Mouse (Mus musculus) megakaryocyte progenitor cell, adult 5-6 weeks (primary cell): ENCODE measurements around the gene Pak4. TPM values are rescaled to one million over a fixed set of nuclear protein-coding genes. Genes with fewer than 3 reads are reported as not detected.

ENCODE experiments used
- ATAC-seq: replicated peaks from 2 replicates; pipeline ENCODE4 v1.8.0; 2016; ENCODE audit warnings: mild to moderate bottlenecking, moderate TSS enrichment, inconsistent platforms; ENCODE audit not compliant: poor library complexity
- total RNA-seq, 2 experiments: library from RNA; stranded (forward) in 1 of 2; stranded (reverse) in 1 of 2; fragments of 157-497, 149-512 nt in 1 of 2; fragments of 200-1000 nt in 1 of 2; gene quantifications; 2 replicates each; pipeline versions ENCODE4 v1.2.3 to v1.2.4; 2015 to 2017

Pak4 gene
- total RNA-seq (2015): 5.6 and 6.4 TPM in 2 replicates
- total RNA-seq (2017): 3.3 and 3.9 TPM in 2 replicates

- peak; percentile 95 for ATAC-seq
Measured at GRCm38 (mm10) chr7:28597642-28598446, at the start of gene Pak4, which contains the start of gene Samd4b. Pak4 (minus strand) TSS chr7:28598185. Samd4b (minus strand) TSS chr7:28598144.

DNA sequence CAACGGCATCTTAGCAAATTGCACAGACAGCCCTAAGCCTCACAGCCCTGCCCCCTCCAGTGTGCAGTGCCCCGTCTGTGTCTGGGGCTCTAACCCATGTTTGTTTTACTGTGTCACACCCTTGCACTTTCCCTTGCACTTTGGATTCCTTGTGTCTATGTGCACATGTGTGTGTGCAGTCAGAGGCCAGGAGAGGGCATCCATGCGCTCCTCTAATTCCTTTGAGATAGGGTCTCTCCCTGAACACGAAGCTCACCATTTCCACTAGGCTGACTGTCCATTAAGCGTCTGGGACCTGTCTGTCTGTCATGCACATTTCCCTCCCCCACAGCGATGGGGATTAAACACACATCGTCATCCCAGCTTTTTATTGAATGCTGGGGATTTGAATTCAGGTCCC lies 49.0 kb upstream of the Pak4 start:
- 0 out of 2 replicates have a peak, but pooled peaks have one; percentile 23 for ATAC-seq

GRCm38 (mm10) chr7:28645947-28646475 lies 48.0 kb upstream of the Pak4 start:
- ATAC-seq: peak; percentile 42

DNA sequence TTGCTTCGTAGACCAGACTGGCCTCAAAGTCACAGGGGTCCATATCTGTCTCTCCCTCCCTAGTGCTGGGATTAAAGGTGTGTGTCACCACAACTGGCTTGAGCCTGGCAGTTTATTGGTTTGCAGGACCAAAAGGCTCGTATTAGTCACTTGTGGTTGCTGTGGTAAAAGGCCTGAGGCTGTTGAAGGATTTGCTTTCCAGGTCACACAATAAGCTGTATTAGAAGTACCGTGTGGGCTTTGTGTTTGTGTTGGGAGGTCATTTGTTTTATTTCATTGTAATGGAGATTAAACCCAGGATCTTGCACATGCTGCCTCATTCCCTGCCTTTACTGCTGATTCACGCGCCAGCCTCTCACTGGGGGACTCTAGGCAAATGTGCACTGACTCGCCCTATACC lies 47.4 kb upstream of the Pak4 start:
- no peak for ATAC-seq

- no peak for ATAC-seq
Measured at GRCm38 (mm10) chr7:28641546-28641945, 43.6 kb upstream of the Pak4 start.

DNA sequence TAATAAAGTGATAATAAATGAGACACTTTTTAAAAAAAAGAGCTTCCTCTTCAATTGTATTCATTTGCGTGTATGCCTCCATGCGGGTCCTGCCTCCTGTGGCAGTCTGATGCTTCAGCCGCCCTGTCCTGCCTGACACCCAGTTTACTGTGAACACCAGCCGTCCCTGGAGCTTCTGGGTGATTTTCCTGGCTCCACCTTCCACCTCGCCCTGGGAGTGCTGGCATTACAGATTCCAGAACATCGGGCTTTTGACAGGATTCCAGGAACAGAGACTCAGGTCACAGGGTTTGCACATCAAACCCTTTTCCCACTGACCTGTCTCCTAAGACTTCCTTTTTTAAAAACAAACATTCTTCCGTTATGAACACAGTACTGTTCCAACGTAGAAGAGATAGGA lies 39.5 kb upstream of the Pak4 start:
- ATAC-seq: no peak

DNA sequence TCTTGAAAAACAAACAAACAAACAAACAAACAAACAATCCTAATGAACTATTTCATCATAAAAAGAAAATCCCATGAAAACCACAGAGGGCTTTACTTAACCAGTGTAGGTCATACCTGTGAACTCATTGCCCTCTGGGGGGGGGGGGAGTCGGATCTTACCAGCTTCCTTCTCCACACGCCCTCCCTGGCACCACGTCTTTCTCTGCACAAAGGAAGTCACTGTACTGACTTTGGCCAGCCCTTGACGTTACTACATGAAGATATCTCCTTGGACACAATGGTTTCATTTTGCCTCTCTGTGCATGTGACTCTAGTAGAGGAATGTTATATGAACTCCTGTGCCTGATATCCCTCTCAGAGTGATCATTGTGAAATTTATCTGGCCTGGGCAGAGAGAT lies 36.1 kb upstream of the Pak4 start:
- no peak for ATAC-seq

DNA sequence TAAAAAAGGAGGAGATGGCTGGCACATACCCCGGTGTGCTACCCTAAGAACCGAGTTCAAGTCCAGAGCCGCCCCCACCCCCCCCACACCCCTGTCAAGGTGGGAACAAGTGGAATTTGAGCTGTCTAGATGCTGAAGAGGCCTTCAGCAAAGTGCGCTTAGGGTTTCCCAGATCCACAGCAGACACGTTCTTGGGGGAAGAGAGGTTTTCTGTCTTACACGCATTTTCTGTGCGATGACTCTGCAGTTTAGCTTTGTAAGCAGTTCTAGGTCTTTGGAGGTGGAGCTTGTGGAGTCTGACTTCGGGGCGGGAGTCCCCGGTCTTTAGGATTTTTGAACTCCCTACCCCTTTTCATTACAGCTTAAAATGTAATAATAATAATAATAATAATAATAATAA lies 33.1 kb upstream of the Pak4 start, which contains the start of gene Acp7:
Acp7 (minus strand) TSS at position 260 of the 400 bp plus-strand sequence.
- no peak for ATAC-seq

DNA sequence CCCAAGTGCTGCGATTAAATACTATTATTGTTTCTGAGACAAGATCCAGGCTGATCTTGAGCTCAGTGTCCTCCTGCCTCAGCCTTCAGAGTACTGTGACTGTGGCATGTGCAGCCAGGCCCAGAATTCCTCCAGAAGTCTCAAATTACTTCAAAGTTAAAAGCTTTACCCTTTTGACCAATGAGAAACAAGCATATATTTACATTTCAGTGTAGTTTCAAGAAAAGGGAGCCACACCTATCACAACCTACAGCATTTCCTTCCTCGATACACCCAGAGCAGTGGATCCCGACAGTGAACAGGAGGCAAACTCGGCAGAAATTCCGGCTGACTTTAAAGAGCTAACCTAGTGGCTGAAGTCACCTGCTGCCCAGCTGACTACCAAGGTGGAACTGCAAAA lies 26.8 kb upstream of the Pak4 start:
- ATAC-seq: no peak

- ATAC-seq: no peak
Measured at GRCm38 (mm10) chr7:28619098-28619715, 21.2 kb upstream of the Pak4 start.

DNA sequence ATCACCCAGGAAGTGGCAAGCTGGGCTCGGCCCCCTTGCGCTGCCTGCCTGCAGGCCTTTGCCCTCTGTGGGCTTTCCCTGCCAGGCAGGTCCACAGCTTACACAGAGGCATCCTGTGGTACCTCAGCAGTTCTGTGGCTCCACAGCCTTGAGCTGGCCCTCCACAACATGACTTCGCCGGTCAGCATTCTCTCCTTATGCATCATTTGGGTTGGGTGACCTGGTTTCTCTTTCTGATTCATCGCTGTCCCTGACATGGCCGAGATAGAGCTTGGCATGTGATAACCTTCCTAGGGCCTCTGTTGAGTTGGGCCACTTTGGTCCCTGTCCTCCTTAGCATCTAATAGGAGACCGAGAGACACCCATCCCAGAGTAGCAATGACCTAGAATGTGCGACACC lies 8.0 kb upstream of the Pak4 start:
- ATAC-seq: no peak

DNA sequence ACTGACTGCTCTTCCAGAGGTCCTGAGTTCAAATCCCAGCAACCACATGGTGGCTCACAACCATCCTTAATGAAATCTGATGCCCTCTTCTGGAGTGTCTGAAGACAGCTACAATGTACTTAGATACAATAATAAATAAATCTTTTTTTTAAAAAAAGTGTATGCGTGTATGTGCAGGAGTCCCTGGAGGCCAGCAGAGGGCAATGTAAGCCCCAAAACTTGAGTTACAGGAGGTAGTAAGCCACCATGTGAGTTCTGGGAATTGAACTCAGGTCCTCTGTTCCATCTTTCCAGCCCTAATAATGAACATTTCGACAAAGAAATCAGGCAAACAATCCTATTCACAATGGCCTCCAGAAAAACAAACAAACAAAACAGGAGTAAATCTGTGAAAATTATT lies 5.8 kb upstream of the Pak4 start:
- ATAC-seq: peak; percentile 44; the same call in 1 of the 2 replicates

GRCm38 (mm10) chr7:28603136-28603535 lies 5.2 kb upstream of the Pak4 start:
- no peak for ATAC-seq

GRCm38 (mm10) chr7:28601668-28602067 lies 3.7 kb upstream of the Pak4 start:
- ATAC-seq: no peak

- ATAC-seq: peak; percentile 66
Measured at GRCm38 (mm10) chr7:28601029-28601428, 3.0 kb upstream of the Pak4 start.

DNA sequence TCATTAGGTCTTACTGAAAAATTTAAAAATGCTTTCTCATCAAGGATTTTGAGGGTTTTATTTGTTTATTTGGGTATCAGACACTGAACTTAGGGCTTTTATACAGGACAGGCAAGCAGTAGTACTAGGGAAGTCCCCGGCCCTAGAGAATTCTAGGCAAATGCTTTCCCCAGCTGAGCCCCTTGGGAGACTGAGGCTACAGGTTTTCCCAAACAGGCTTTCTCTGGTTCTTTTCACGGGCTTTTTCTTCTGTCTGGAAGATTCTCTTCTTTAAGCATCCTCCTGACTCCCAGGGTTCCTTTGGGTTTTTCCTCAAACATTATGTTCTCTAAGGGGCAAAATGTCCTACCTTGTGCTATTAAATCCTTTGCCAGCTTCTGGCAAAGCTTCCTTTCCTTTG lies 966 bp upstream of the Pak4 start:
- no peak for ATAC-seq

DNA sequence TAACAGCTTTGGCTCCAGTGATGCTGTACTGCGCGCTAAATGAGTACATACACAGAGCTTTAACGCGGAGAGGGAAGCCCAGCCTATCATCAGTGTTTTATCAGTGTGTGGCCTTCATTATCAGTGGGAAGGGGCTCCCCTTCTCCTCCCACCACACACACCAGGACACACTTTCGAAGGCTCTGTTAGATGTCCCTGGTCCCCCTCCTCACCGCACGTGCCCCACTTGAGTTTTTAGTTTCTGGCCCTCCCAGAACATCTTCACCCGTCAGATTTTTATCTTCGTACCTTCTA lies 761 bp downstream of the Pak4 start:
- no peak for ATAC-seq

DNA sequence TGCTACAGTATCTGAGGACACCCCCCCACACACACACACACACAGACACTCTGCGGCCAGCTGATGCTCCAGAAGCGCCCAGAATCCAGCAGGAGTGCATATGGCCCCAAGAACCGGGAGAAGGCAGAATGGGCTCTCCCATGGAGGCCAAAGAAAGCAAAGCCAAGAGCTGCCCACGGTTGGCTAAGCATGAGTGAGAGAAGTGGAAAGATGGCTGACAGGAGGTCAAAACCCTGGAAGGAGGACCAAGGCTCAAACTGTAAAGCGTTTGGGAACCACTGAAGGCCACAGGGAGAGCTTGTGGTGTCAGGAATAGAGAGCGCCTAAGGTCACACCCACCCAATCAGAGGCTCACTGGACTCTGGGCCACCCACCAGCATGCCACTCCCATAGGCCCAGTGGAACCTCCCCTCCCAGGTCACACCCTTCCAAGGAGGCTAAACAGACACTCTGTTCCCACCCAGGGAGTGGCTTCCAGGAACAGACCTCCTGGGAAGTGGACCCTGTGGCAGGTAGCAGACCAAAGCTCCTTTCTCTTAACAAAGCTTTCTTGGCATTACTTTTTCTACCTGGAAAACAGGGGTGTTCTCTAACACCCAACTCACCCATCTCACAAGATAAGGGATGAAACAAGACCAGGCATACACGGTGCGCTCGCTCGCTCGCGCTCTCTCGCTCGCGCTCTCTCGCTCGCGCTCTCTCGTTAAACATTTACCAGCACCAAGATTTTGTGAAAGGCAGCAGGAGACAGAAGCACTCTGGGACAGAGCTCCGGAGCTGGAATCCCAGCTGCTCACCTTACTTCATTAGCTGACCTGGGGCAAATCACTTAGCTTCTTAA lies 1.3 kb downstream of the Pak4 start:
- 0 out of 2 replicates have a peak, but pooled peaks have one; percentile 21 for ATAC-seq

DNA sequence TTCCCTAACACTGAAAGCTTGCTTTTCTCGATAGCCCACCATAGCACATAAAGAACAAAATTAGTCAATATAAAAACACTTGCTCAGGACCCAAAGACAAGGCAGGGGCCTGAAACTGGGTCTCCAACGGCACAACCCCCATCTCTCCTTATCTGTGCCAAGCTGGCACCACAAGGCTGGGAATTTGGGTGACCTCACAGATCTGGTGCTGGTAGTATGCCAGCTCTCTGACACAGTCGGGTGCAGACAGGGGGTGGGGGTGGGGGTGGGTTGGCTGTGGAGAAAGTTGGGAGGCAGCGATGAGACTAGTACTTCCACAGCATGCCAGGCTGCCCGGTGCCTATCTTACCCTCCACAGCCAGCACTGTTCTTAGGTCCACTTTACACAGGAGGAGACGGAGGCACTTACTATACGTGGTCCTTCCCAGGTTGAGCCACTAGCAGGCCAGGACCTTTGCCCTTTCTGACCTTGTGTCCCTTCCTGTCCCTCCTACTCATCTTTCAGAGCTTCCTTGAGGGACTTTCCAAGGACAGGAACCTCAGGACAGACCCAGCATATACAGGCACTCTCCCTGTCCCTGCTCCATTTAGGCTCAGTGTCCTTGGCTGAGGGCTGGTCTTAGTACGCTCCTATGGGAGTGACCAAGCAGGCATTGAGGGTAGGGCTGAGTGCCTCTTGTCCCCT lies 2.1 kb downstream of the Pak4 start:
- ATAC-seq: no peak

DNA sequence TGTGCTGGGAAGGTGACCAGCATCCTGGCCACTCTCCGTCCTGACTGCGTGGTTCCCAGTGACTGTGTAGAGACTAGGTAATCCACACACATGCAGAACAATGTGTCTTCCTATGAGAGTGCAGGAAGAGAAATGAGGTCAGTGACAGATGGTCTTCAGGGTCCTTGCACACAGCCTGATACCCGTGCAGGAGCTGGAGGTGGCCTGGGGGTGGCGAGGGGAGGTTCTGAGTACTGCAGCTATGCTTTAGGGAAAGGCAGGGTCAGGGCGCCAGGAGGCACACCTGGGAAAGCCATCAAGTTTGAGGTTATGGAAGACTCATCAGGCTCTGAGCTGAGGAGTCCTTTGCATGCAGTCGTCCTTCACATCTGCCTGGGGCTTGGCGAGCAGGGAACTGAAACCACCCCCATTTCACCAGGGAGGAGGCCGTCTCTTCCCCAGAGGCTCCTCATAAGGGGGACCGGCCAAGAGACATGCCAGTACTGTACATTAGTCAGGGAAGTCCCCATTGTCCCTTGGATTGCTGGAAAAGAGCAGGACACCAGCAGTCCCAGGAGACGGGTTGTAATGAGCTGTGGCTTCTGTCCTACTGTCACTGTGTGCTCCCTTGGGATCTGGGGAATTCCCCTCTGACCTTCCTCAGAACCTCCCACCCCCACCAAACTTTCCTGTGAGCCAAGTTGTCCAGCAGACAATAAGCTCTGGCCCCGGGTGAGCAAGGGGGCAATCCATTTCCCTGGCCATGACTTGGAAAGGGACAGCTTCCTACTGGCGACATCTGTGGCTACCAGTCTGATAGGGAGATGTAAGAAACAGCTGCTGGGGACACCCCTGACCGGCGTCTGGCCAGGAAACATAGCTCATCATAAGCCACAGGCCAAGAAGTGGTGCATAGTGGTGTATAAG lies 4.5 kb downstream of the Pak4 start:
- no peak for ATAC-seq
